Mouse (Mus musculus) heart, postnatal 36 days (tissue): ENCODE results near the gene Abca4. TPM values are rescaled to one million over a fixed set of nuclear protein-coding genes. Genes with fewer than 3 reads are reported as not detected.
"Not testable (repeated sequence)": the region's sequence is repeated elsewhere in the genome, so short reads cannot be mapped to it uniquely, and the experiment has no call there.

Experiments used
- DNase-seq, 2 experiments: peaks; one replicate each; pipeline ENCODE4 v3.0.0; 2021 to 2022
- intact Hi-C: fragments of 180-260 bp; cut with DNase I; formaldehyde crosslinking; loops from one replicate; pipeline ENCODE4 v1.15.1; 2025
- total RNA-seq, 2 experiments: library from RNA; stranded (reverse); gene quantifications; 2 replicates each; pipeline ENCODE4 v1.2.3; 2021

Gene Abca4
- total RNA-seq, 2 experiments from 2014 or later: 1.9 to 2.0 TPM

- intact Hi-C loops: loop anchor here (5.0 kb wide), 1 partner anchor 1339 kb away; the partner anchor contains the start of gene Mettl14
- peak; percentile 59 to 60 for DNase-seq
Observed at GRCm38 (mm10) chr3:122047921-122048861, 3.9 kb downstream of the Abca4 start.

- DNase-seq: no peak
- intact Hi-C loops: loop anchor here (5.0 kb wide), 1 partner anchor 1338 kb away; the partner anchor contains the start of gene Mettl14
Observed at GRCm38 (mm10) chr3:122049158-122049557, 4.9 kb downstream of the Abca4 start.

DNA sequence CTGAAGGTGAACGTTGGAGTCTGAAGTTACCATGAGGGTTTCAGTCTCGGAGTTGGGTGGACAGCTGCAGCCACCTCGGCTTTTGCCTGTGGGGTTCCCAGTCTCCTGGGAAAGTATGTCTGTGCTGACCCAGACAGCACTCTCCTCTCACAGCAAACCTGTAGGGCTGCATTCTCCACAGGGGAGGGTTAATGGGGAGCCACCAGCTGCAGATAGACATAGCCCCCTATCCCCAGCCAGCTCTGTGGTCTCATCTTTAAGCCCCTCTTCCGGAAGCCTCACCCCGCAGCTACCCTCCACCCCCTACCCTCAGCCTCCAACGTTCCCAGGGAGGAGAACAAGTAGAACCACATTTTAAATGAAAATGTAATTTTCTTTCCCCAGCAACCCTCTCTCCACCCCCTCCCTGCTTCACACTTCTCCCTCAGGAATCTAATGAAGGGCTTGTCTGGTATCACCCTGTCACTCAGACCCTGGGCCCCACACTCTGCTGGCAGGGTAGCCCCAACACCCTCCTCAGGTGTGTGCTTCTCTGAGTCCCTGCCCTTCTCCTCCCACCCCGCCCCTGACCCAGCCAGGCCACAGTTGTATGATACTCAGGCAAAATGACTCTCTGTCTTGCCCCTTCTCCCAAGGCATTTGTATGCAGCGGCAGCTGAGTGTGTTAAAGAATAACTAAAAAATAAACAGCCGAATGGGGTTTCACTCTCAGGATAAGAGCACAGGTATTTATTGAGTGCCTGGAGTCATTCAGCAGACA is 14.4 kb downstream of the Abca4 start:
- intact Hi-C loops: no loop called here
- DNase-seq: no peak

DNA sequence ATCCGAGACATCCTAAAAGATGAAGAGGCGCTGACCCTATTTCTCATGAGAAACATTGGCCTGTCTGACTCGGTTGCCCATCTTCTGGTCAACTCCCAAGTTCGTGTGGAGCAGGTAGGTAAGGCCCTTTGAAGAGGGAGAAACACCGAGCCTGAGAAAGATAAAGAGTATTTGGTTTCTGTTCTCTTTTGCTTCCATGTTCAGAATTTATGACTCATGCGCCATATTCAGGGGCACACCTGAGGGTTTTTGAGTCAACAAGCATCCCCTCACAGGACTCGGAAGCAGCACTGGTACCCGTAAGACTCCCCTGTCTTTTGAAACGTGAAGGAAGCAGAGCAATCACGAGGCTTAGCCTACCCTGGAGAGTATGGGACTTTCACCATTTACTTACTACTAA is 18.3 kb downstream of the Abca4 start:
- DNase-seq: no peak
- intact Hi-C loops: no loop called here

DNA sequence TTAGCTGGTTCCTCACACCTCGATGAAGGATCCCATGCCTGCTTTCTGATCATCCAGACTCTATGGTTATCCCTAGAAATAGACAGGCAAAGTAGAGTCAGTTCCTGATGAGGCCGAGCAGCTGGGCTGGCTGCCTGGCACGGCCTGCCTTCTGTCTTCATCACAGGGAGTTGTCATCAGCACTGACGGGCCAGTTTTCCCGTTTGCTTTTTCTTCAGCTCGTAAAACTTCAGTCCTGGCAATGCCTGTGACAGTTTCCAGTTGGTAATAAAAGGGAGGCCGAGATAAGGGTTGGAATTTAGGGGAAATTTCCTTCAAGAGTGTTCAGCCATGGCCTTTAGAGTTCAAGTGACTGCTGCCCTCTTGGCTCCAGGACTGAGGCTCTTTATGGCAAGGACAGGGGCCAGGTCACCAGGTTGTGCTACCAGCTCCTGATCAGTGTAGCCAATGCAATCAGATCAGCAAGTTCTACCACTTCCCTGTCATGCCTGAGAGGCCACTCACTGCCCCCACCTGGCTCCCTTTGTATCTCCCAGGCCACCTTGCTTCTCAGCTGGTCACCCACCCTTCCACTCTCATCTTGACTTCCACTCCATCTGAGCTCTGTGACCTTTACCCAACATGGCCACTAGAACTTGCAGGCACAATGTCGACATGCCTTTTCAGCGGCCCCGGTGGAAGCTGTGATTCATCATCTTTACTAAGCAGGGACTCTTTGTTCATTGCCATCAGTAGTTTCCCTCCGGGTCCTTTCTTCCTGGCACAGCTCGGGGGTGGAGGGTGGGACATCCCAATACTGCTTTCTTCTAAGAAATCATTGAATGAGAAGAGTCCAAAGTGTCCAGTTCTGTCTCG is 20.5 kb downstream of the Abca4 start:
- intact Hi-C loops: no loop called here
- peak in 1 of 2 experiments; percentile 31 for DNase-seq

DNA sequence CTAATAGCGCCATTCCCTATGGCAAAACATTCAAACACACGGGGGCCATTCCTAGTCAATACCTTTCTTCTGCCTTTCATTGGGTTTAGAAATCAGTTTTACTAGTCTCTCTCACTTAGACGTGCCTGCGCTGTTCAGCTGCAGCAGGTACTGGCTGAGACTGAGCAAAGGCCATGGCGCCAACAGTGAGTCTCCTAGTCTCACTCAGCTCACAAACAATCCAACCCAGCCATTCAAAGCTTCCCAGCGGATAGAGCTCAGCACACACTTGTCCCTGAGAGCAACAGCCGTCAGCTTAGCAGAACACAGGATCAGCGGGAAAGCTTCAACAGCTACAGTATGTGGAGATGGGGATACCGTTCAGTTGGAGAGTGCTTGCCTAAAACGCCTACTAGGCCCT is 27.5 kb downstream of the Abca4 start:
- intact Hi-C loops: loop anchor here (5.0 kb wide), 1 partner anchor 39 kb away; no protein-coding TSS in a partner anchor
- no peak for DNase-seq

DNA sequence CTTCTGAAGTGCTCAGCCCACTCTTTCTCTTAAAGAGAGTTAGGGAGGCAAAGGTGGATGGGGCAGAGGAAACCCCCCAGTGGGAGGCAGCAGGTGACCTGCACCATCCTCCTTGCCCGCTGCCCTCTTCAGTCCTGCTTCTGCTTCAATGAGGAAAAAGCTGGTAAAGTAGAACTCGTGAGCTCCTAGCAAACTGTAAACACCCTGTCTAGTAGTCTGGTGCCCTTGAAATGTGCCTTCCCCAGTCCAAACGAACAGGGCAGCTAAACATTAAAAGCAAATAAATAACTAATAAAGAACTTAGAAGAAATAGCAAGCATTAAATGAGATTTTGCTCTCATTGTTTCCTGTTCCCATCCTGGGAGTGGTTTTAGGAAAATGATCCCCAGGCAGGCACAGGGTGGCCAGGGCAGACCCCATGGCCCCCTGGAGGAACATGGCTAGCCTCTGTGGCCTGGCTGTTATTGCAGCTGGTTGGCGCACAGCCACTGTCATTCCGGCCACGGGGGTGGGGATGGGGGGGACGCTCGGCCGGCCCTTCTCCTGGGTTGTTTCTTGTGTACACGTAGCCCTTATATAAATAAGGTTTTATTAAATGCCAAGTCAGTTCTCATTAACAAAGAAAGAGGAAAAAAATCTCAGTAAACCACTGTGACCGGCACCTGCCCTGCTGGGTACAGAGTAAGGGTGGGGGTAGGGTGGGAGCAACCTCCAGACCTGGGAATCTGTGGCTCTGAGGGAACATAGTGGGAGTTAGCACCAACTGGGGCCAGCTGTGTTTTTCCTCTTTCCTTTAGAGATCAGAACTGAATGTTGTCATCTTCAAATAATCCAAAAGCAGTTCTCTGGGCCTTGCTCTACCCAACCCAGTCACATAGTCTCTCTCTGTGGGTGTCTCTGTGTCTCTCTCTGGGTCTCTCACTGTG is 28.7 kb downstream of the Abca4 start:
- intact Hi-C loops: loop anchor here (5.0 kb wide), 1 partner anchor 41 kb away; no protein-coding TSS in a partner anchor
- DNase-seq: peak in 1 of 2 experiments; percentile 34

DNA sequence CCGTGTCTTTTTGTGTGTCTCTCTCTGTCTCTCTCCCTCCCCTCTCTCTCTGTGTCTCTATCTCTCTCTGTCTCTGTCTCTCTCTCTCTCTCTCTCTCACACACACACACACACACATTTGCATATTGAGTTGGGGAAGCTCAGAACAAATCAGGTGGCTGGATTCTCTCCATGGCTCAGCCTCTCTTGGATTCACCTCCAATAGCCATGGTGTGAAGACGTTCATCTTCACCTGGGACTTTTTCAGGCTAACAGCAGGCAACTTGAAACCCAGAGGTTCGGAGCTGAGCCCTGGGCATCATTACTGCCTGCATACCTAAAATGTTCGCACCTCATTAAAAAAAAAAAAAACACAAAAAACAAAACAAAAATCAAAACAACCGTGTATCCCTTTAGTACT is 29.4 kb downstream of the Abca4 start:
- no peak for DNase-seq
- intact Hi-C loops: loop anchor here (5.0 kb wide), 1 partner anchor 41 kb away; no protein-coding TSS in a partner anchor

- DNase-seq: peak in 1 of 2 experiments; percentile 22
- intact Hi-C loops: loop anchor here (5.0 kb wide), 1 partner anchor 42 kb away; no protein-coding TSS in a partner anchor
Observed at GRCm38 (mm10) chr3:122074334-122074733, 30.1 kb downstream of the Abca4 start.

DNA sequence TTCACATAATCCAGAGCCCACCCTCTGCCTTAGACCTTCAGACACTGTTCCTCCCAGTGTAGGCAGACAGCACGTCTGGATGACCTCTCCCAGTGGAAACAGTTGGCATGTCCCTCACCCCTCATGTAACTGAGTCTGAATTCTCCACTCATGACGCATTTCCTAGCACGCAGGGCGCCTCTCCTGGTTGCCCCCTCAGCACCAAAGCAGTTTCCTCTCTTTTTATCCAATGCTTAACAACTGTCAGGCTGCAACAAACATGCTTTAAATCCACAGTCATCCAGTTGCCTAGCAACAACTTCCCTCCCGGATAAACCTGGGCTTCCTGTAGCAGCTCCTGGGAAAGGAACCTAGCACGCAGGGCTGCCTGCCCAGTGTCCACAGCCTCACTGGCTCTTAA is 33.9 kb downstream of the Abca4 start:
- peak; percentile 31 to 43 for DNase-seq
- intact Hi-C loops: loop anchor here (1.0 to 2.0 kb wide), 2 partner anchors 23 to 44 kb away; no protein-coding TSS in a partner anchor

DNA sequence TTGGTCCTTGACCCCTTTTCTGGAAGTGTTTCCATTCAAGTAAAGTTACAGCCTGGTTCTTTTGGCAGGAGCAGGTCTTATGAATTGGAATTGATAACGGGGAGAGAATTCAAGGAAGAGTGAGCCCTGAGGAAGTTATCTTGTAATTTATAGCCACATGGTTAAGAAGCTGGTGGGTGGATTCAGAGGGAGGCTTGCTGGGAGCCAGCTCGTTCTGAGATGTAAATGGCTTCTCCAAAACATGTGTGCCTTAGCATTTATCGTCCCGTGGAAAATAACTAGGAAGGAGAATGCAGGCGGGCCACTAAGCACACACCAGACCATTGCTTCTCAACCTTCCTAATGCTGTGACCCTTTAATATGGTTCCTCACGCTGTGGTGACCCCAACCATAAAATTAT is 34.9 kb downstream of the Abca4 start:
- intact Hi-C loops: loop anchor here (2.0 kb wide), 1 partner anchor 22 kb away; no protein-coding TSS in a partner anchor
- no peak for DNase-seq

DNA sequence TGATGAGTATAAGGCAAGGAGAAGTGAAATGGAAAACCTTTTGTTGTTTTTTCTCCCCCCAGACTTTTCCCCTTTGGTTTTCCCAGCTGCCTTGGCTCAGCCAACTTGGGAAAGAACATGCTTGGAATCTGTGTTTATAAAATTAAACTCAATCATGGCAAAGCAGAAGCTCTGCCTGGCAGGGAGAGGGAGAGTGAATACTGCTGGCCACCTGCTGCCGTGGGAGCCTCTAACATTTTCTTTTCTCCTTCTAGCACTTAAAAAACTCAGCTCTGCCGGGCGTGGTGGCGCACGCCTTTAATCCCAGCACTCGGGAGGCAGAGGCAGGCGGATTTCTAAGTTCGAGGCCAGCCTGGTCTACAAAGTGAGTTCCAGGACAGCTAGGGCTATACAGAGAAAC is 37.4 kb downstream of the Abca4 start:
- DNase-seq, intact Hi-C loops: not testable (repeated sequence)

GRCm38 (mm10) chr3:122082338-122082737 is 38.1 kb downstream of the Abca4 start:
- DNase-seq: no peak
- intact Hi-C loops: no loop called here

- no peak for DNase-seq
- intact Hi-C loops: no loop called here
Observed at GRCm38 (mm10) chr3:122085157-122085989, 41.1 kb downstream of the Abca4 start.

GRCm38 (mm10) chr3:122088054-122088681 is 43.9 kb downstream of the Abca4 start:
- DNase-seq: peak; percentile 24 to 54
- intact Hi-C loops: no loop called here

GRCm38 (mm10) chr3:122090338-122090737 is 46.1 kb downstream of the Abca4 start:
- DNase-seq: no peak
- intact Hi-C loops: no loop called here

- no peak for DNase-seq
- intact Hi-C loops: loop anchor here (2.0 to 5.0 kb wide), 2 partner anchors 21 to 67 kb away; no protein-coding TSS in a partner anchor
Observed at GRCm38 (mm10) chr3:122099713-122100112, 55.5 kb downstream of the Abca4 start.
